Mouse (Mus musculus) embryonic stem cell, embryonic (primary cell): Measurements from ENCODE around the gene Babam2.

ENCODE experiments used
- CTCF ChIA-PET, 4 experiments: fragments of 300-600 bp in 2 of 4; fragments of 350-600 bp in 2 of 4; sonication (Branson Sonifier 250); formaldehyde crosslinking; loops; one replicate each; lab custom pipeline; 2022; ENCODE audit warnings: inconsistent platforms in 2 of 4; lab: Charles Lee
- POLR2A ChIA-PET, 4 experiments: fragments of 300-600 bp in 2 of 4; fragments of 350-600 bp in 2 of 4; sonication (Branson Sonifier 250); formaldehyde crosslinking; loops; one replicate each; lab custom pipeline; 2022; ENCODE audit warnings: antibody characterized with exemption in 4 of 4, inconsistent platforms in 1 of 4; lab: Charles Lee

The Babam2 gene

DNA sequence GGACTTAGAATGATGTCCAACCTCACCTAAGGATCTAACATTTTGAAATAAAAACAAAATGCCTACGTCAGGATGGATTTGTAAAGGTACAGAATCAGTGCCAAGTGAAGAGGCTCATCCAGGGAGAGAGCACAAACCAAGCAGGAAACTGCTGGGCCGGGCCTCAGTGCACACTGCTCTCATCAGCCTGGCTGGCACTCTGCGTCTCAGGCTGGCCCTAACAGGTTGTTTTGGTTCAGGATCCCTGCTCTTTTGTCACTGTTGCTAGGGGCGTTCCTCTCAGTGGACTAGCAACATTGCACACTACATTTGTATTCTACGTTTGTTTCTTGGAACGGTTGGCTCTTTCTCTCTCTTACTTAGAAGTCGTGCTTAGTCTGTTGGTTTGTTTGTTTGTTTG lies 231.5 kb downstream of the Babam2 start:
- ChIA-PET CTCF (no interaction called here), POLR2A (no interaction called here)

DNA sequence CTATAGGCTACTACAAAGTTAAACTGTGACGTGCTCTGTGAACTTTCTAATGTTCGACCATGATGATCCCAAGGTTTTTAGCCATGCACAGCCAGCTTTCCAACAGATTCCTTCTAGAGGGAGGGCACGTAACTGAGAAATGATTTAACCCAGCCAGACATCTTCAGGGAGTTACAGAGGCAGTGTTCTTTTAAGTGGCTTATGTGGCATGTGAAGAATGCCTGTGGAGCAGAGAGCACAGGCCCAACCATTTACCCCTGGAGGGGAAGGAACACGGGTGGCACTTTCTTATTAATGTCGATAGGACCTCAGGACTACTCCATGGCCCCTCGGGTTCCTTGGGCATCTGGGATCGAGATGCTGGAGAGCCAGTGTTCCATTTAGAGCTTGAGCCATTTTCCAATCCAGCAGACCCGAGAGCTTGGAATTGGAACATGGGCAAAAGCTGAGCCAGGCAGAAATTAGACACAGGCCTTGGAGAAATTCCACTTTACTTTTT lies 233.7 kb downstream of the Babam2 start:
- POLR2A ChIA-PET = interaction anchor here in 1 of 4 experiments (1.1 to 1.3 kb wide), 2 partner anchors 9 to 32 kb away, joined by 3 read pairs; no protein-coding TSS in a partner anchor

DNA sequence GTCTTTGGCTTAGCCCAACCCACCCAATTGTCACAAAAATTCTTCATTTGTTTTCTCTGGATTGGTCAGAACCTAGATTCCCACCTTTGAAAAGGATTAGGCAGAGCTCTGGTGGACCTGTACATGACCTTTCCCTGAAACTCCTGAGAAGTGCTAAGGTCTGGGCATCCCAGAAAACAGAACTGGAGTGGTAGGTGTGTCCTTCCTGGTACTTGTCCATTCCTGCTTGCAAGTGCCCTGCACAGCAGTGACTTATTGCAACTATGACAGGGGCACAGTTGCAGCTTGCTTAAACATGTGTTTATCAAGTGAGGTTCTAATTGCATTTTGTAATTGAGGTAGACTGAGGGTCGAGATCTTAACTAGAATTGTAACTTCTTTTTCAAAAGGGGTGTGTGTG lies 234.2 kb downstream of the Babam2 start:
- ChIA-PET POLR2A (interaction anchor here in 1 of 4 experiments (1.1 to 1.3 kb wide), 2 partner anchors 9 to 32 kb away, joined by 3 read pairs; no protein-coding TSS in a partner anchor), CTCF (interaction anchor here in 1 of 4 experiments (0.5 kb wide), 1 partner anchor 371 kb away, joined by 3 read pairs; no protein-coding TSS in a partner anchor)

More for the DNA sequence above, 233.7 kb downstream of the Babam2 start:
- CTCF ChIA-PET = no interaction called here

GRCm38 (mm10) chr5:31933296-31933695 lies 235.8 kb downstream of the Babam2 start:
- CTCF ChIA-PET = no interaction called here
- POLR2A ChIA-PET = interaction anchor here in 1 of 4 experiments (0.6 kb wide), 1 partner anchor 102 kb away, joined by 3 read pairs; no protein-coding TSS in a partner anchor

DNA sequence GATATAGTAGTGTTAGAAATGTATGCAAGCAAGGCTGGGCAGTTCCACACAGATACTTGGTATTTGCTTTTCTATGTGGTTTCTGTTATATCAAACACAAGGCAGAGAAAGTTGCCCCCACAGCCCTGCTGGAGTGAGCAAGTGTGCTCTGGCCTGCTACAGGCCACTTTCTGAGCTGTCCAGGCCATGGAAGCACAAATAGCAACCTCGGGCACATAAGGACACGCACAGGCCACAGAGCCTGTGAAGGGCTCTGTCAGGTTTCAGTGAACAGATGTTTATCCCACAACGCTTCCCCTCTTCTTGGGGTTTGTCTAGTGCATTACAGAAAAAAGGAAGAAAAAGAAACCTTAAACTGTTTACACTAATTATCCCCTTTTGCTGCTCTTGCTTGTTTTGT lies 236.9 kb downstream of the Babam2 start:
- ChIA-PET CTCF (interaction anchor here in 1 of 4 experiments (1.3 kb wide), 1 partner anchor 8 kb away, joined by 3 read pairs; no protein-coding TSS in a partner anchor), POLR2A (interaction anchor here in 1 of 4 experiments (0.6 to 1.0 kb wide), 2 partner anchors 12 to 378 kb away, joined by 3 read pairs; no protein-coding TSS in a partner anchor)

DNA sequence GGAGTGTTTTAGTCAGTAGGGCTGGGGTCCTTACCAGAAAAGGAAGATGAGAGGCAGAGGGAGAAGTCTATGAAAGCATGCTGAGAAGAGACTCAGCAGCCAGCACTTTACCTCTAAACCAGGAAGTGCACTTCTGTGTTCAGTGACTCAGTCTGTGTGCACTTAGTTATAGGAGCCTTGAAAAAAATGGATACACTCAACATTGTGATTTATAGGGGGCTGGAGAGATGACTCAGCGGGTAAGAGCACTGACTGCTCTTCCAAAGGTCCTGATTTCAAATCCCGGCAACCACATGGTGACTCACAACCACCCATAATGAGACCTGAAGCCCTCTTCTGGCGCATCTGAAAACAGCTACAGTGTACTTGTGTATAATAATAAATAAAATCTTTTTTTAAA lies 238.5 kb downstream of the Babam2 start:
- ChIA-PET POLR2A (no interaction called here), CTCF (no interaction called here)

- CTCF ChIA-PET = no interaction called here
- POLR2A ChIA-PET = interaction anchor here in 1 of 4 experiments (0.8 kb wide), 1 partner anchor 26 kb away, joined by 3 read pairs; no protein-coding TSS in a partner anchor
Measured at GRCm38 (mm10) chr5:31936523-31936922, 239.0 kb downstream of the Babam2 start.

GRCm38 (mm10) chr5:31940876-31941275 lies 243.4 kb downstream of the Babam2 start:
- CTCF ChIA-PET = interaction anchor here in 2 of 4 experiments (0.6 kb wide), 2 partner anchors 64 to 979 kb away, joined by 3 to 9 read pairs; no protein-coding TSS in a partner anchor
- POLR2A ChIA-PET = interaction anchor here in 1 of 4 experiments (1.8 kb wide), 1 partner anchor 14 kb away, joined by 4 read pairs; no protein-coding TSS in a partner anchor

DNA sequence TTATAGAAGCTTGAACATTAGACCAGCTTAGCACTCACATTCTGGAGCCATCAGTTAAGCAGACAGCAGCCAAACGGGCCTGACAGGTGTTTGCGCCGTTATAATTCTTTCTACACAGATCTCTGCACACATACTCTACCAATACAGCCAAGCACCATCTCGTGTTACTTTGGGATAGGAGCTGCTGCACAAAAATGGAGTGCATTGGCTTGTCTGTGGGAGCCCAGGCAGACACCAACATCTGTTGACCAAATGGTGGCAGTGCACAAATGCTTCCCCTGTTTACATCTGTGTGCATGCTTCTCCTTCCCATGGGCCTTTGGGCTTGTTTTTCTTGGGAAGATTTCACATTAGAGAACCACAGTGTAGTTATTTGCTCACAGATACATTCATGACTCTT lies 249.7 kb downstream of the Babam2 start:
- POLR2A ChIA-PET = no interaction called here
- CTCF ChIA-PET = interaction anchor here in 1 of 4 experiments (0.7 kb wide), 1 partner anchor 128 kb away, joined by 3 read pairs; no protein-coding TSS in a partner anchor

DNA sequence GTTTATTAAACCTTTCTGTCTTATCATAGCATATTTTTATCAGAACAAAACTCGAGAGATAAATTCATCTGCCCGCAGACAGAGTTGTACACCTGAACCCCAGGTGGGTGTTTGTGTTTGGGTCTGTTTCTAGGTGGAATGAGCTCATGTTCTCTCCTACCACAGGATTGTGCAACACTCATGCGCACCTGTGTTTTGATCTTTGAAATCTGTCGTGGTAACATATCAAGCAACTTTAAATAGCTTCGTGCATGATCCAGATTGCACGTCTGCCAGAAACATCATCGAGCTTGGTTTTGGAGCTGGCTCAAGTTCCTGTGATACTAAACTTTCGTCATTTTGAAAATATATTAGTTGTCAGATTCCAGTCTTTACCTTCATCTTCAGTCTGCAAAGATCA lies 251.9 kb downstream of the Babam2 start:
- POLR2A ChIA-PET = interaction anchor here in 1 of 4 experiments (0.8 kb wide), 1 partner anchor 69 kb away, joined by 4 read pairs; no protein-coding TSS in a partner anchor

GRCm38 (mm10) chr5:31950532-31950931 lies 253.0 kb downstream of the Babam2 start:
- ChIA-PET CTCF (no interaction called here), POLR2A (no interaction called here)

More for the DNA sequence above, 251.9 kb downstream of the Babam2 start:
- CTCF ChIA-PET = no interaction called here

- ChIA-PET POLR2A (interaction anchor here in 1 of 4 experiments (1.3 kb wide), 1 partner anchor 35 kb away, joined by 3 read pairs; no protein-coding TSS in a partner anchor), CTCF (interaction anchor here in 1 of 4 experiments (0.8 kb wide), 1 partner anchor 627 kb away, joined by 3 read pairs; no protein-coding TSS in a partner anchor)
Measured at GRCm38 (mm10) chr5:31955184-31955583, 257.7 kb downstream of the Babam2 start.

DNA sequence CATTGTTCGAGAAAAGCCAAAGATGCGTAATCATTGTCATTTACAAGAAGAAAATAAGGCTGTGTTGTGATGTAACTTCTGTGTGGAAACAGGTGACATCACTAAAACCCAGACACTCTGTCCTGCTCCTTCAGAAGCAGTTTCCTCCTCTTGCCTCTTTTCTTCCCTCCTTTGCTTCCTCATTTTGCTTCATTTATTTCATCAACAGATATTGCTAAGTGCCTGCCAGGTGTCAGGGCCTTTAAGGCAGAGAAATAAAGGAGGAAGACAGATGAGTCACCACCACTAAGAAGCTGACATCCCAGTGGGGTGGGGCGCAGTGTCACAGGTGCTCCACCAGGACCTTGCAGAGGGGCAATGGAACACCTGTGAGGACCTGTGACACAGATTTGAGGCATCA lies 258.9 kb downstream of the Babam2 start:
- POLR2A ChIA-PET = interaction anchor here in 1 of 4 experiments (1.0 to 1.3 kb wide), 3 partner anchors 10 to 36 kb away, joined by 3 to 5 read pairs (median 4); no protein-coding TSS in a partner anchor
- CTCF ChIA-PET = no interaction called here

DNA sequence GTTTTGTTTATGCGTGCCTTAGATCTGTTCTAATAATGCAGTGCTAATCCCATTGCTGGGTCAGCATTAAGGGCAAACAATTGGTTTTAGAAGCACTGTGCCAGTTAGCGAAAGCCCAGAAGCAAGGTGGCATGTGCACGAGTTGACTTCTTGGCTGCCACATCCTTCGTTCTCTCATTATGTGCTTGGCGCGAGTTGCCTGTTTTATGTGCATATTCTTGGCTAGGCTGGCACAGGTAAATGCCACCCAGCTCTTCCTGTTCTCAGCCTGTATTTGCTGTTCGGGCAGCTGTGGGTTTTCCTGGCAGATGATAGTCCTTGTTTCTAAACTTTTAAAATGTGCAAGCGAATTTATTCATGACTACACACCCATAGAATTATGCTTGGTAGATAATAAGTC lies 262.4 kb downstream of the Babam2 start:
- ChIA-PET POLR2A (no interaction called here), CTCF (no interaction called here)

GRCm38 (mm10) chr5:31961423-31961822 lies 263.9 kb downstream of the Babam2 start:
- CTCF ChIA-PET = no interaction called here
- POLR2A ChIA-PET = interaction anchor here in 1 of 4 experiments (0.5 to 1.1 kb wide), 3 partner anchors 50 to 991 kb away, joined by 3 read pairs; no protein-coding TSS in a partner anchor

- POLR2A ChIA-PET = interaction anchor here in 1 of 4 experiments (1.0 to 1.7 kb wide), 4 partner anchors 12 to 172 kb away, joined by 3 read pairs; no protein-coding TSS in a partner anchor
- CTCF ChIA-PET = interaction anchor here in 1 of 4 experiments (0.5 kb wide), 1 partner anchor 913 kb away, joined by 3 read pairs; no protein-coding TSS in a partner anchor
Measured at GRCm38 (mm10) chr5:31962346-31962745, 264.9 kb downstream of the Babam2 start.

- POLR2A ChIA-PET = interaction anchor here in 3 of 4 experiments (0.7 to 1.7 kb wide), 9 partner anchors 11 to 264 kb away, joined by 3 to 5 read pairs (median 3); no protein-coding TSS in a partner anchor
- CTCF ChIA-PET = interaction anchor here in 1 of 4 experiments (0.6 to 1.4 kb wide), 2 partner anchors 10 to 808 kb away, joined by 3 to 4 read pairs; no protein-coding TSS in a partner anchor
Measured at GRCm38 (mm10) chr5:31963352-31963751, 265.9 kb downstream of the Babam2 start.

DNA sequence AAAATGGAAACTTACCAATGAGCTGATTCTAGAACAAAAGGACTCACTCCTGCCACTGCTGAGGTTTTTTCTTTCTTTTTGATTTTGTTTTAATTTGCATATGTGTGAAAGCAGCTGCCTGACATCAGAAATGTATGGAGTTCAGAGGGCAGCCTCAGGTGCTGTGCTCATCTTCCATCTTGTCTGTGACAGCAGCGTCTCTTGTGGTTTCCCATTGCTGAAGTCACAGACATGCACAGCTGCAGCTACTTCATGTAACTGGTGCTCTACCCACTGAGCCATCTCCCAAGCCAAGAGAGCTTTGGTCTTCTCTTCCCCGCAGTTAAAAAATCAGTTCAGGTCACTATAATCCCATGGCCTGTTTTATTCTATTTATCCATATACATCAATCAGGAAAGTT lies 266.4 kb downstream of the Babam2 start:
- ChIA-PET CTCF (interaction anchor here in 1 of 4 experiments (0.6 to 1.4 kb wide), 2 partner anchors 10 to 807 kb away, joined by 3 to 4 read pairs; no protein-coding TSS in a partner anchor), POLR2A (interaction anchor here in 3 of 4 experiments (0.7 to 1.7 kb wide), 10 partner anchors 10 to 264 kb away, joined by 3 to 5 read pairs (median 3); no protein-coding TSS in a partner anchor)

DNA sequence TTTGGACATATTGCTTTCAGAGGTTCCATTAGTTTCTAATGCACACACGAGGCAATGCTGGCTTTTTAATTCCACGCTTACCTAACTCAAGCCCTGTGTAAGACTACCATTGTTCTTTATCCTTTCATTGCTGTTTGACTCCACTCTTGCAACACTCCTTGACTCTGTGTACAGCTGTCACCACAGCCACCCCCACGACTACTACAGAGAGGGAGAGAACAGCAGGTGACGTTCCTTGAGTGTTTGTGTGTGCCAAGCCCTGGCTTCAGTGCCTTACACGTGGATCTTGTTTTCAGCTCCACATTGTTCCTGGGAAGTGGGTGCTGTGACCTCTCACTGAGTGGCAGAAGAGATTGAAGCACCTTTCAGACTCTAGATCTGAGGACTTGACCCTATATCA lies 269.3 kb downstream of the Babam2 start:
- ChIA-PET POLR2A (no interaction called here), CTCF (no interaction called here)
